In the genomic region with DNA sequence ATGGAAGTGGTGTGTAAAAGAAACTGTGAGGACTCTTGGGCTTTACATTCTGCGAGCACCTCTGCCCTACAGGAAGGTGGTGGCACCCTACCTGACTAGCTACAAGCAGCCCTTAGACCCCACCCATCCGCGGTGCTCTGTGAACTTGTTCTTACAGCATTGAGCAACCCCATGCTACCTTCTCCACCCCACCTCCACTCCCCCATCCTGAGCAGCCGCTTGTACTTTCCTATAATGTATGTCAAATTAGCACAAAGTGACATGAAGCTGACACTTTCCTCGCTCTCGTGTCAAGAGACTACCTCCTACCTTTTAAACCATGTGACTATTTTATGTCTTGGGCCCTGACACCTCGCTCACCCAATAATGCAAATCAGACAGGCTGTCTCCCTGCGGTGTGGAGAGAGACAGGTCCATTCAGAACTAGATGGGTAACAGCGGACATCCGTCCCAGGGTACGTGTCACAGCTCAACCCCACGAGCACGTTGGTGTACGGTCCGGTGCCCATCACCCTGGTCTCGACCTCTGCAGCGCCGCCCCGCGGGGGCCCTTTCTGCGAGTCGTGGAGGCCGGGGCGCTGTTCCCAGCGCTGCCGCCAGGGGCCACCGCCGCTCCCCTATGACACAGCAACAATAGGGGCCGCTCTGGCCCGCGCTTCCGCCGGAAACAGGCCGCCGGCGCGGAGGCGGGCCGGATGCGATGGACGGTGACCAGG, we compare ENCODE assay signal across 8 mouse cellular contexts. TPM values are rescaled to one million over a fixed set of nuclear protein-coding genes. Genes with fewer than 3 reads are reported as not detected.
DNase-seq lines count a peak whose midpoint lies in the region; ATAC-seq and TF ChIP-seq lines count a peak whose summit lies in the region.

Gene Adrm1 (plus strand): TSS at position 680 of the 716 bp plus-strand sequence.

- peak within 1 kb of the TSS; percentile 92 for H3K4me2 ChIP-seq in forebrain, postnatal 0 days (ENCODE audit: low read depth)
- peak within 1 kb of the TSS; percentile 82 for H3K4me2 ChIP-seq in lung, embryonic 15.5 days

- peaks cover 48% of the 10 kb centered on the region for H3K4me1 ChIP-seq in G1E (ENCODE audit: insufficient read depth, low read depth, low read length)
- peaks cover 25% of the 10 kb centered on the region for H3K4me1 ChIP-seq in forebrain, postnatal 0 days (ENCODE audit: insufficient read depth)
- H3K4me1 ChIP-seq in lung, embryonic 15.5 days = peaks cover 25% of the 10 kb centered on the region

- H3K9me3 ChIP-seq in G1E (replicated peaks) = no peaks in the 10 kb centered on the region
- no peaks in the 10 kb centered on the region for H3K9me3 ChIP-seq in forebrain, postnatal 0 days (ENCODE audit: low read length)
- H3K9me3 ChIP-seq in lung, embryonic 15.5 days = no peaks in the 10 kb centered on the region

- WGBS in forebrain, postnatal 0 days = 4% methylated on average over 41 of the region's 41 CpGs
- WGBS in lung, embryonic 15.5 days = 4% methylated on average over 41 of the region's 41 CpGs

- peak; percentile 91 for TF ChIP-seq CTCF in G1E (IDR thresholded peaks at IDR 0.05; ENCODE audit: low read depth, low read length)
- peak; percentile 99 for TF ChIP-seq CTCF in forebrain, postnatal 0 days (IDR thresholded peaks at IDR 0.05; ENCODE audit: low read depth)

- peak within 1 kb of the TSS; percentile 91 for H3K27ac ChIP-seq in forebrain, postnatal 0 days (ENCODE audit: low read depth, low read length)
- peak within 1 kb of the TSS; percentile 88 for H3K27ac ChIP-seq in lung, embryonic 15.5 days

- peak; percentile 99 for DNase-seq in G1E (ENCODE audit: low spot score)
- DNase-seq in cerebellum, adult 18-20 months = peak; percentile 95 to 100
- DNase-seq in forebrain, postnatal 0 days = peak; percentile 99
- DNase-seq in heart, postnatal 4 days = peak; percentile 98
- DNase-seq in layer of hippocampus, adult 8-10 months (ENCODE audit: low spot score in 2 of 2) = peak; percentile 91 to 97
- DNase-seq in ovary, adult 18-20 months (ENCODE audit: low spot score) = peak; percentile 93
- peak; percentile 98 for DNase-seq in thymus, postnatal 0 days (ENCODE audit: low spot score)

- peak; percentile 72 for ATAC-seq in G1E (ENCODE audit: extremely low read depth, insufficient number of reproducible peaks, low FRiP score, poor library complexity, severe bottlenecking)
- peak; percentile 98 for ATAC-seq in forebrain, postnatal 0 days
- ATAC-seq in lung, embryonic 15.5 days (ENCODE audit: borderline replicate concordance, extremely low read depth, low FRiP score, low TSS enrichment) = peak; percentile 99

- peak within 1 kb of the TSS; percentile 91 for H3K4me3 ChIP-seq in G1E (ENCODE audit: low read depth, low read length)
- peak within 1 kb of the TSS; percentile 98 for H3K4me3 ChIP-seq in forebrain, postnatal 0 days (ENCODE audit: low read depth, low read length)
- peak within 1 kb of the TSS; percentile 99 for H3K4me3 ChIP-seq in lung, embryonic 15.5 days

- peak within 1 kb of the TSS; percentile 90 for H3K9ac ChIP-seq in forebrain, postnatal 0 days
- peak within 1 kb of the TSS; percentile 98 for H3K9ac ChIP-seq in lung, embryonic 15.5 days

- H3K36me3 ChIP-seq in G1E (replicated peaks) = peaks cover 71% of the 10 kb centered on the region
- peaks cover 29% of the 10 kb centered on the region for H3K36me3 ChIP-seq in forebrain, postnatal 0 days (ENCODE audit: insufficient read depth)
- peaks cover 25% of the 10 kb centered on the region for H3K36me3 ChIP-seq in lung, embryonic 15.5 days

- H3K27me3 ChIP-seq in G1E (ENCODE audit: insufficient read depth, low read length) = no peaks in the 10 kb centered on the region
- H3K27me3 ChIP-seq in forebrain, postnatal 0 days (ENCODE audit: insufficient read depth, low read length) = no peaks in the 10 kb centered on the region
- H3K27me3 ChIP-seq in lung, embryonic 15.5 days = no peaks in the 10 kb centered on the region

RNA-seq across cellular contexts. Expression of gene Adrm1, which starts in this region (rescaled TPM):
- total RNA-seq in G1E (2014; fragmentation: Nextera tagmentation) (140 and 155 TPM in 2 replicates), G1E (2017) (66.4 and 74.4 TPM in 2 replicates)
- polyA plus RNA-seq in G1E (2012) = 554 and 822 TPM in 2 replicates
- total RNA-seq in forebrain, postnatal 0 days (2014; rRNA removed) = 133 and 168 TPM in 2 replicates
- 219 and 222 TPM in 2 replicates for polyA plus RNA-seq in forebrain, postnatal 0 days (2015; fragmentation: Nextera tagmentation; extraction: Ambion mirVana)
- total RNA-seq in heart, postnatal 4 days (2021) = 100 to 1,000 TPM; 103 to 104 TPM
- 100 to 1,000 TPM in 3 of 4 experiments, 10 to 100 TPM in 1; 97.9 to 107 (median 104) TPM for total RNA-seq in layer of hippocampus, adult 8-10 months (2022)
- polyA plus RNA-seq in lung, embryonic 15.5 days (2015; fragmentation: Nextera tagmentation; extraction: Ambion mirVana) = 184 and 191 TPM in 2 replicates
- polyA plus RNA-seq in thymus, postnatal 0 days (2015; fragmentation: Nextera tagmentation; extraction: Ambion mirVana) = 195 TPM in 2 replicates

Comparison
In these comparisons a context has a peak if more than half of its experiments do, and no peak if none do; other contexts are left out.
1. Peak in every context shown above with its lines: DNase-seq, ATAC-seq, H3K4me3 ChIP-seq and H3K27ac ChIP-seq.